Mouse (Mus musculus): ENCODE results near the gene Ptcra.

Gene Ptcra

GRCm38 (mm10) chr17:46725731-46726645 lies 37.5 kb downstream of the Ptcra start:
- no peak for DNase-seq (ENCODE audit: low spot score in 2 of 2)

DNA sequence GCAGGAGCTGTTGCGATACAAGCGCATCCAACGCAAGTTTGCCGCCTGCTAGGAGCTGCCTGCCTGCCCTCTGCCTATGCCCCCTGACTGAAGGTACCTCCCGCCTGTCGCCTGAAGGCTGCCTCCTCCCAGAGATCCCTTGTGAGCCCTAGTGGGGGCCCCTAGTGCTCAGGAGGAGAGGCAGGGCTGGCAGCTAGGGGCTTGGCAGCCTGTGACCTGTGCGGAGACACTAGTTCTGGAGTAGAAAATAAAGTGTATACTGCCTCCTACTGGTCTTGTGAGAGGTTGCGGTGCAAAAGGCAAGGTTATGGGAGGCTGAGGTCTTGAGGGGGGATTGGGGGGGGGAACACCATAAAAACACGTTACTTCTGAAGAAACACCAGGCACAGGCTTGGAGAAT lies 38.2 kb downstream of the Ptcra start:
- DNase-seq (ENCODE audit: low spot score in 2 of 2): no peak

GRCm38 (mm10) chr17:46724477-46725084 lies 38.9 kb downstream of the Ptcra start:
- DNase-seq (ENCODE audit: low spot score in 2 of 2): no peak

GRCm38 (mm10) chr17:46721077-46721476 lies 42.4 kb downstream of the Ptcra start:
- no peak for DNase-seq (ENCODE audit: low spot score in 2 of 2)

GRCm38 (mm10) chr17:46714756-46715481 lies 48.6 kb downstream of the Ptcra start:
- DNase-seq (ENCODE audit: low spot score in 2 of 2): no peak

DNA sequence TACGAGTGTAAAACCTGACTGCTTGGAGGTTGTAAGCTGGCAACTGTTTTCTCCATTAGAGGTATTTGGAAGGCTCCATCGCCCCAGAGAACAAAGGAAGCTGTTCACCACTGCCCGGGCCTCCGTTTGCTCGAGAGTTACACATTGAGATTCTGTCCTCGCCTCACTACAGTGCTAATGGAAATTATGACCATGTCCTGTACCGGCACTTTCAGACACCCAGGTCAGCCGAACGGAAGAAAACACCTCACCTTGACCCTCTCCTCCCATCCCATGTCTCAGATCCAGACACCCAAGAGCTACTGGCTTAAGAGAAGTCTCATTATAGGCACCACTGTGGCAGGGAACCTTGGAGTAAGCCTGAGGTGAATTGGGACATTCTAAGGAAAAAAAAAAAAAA lies 49.7 kb downstream of the Ptcra start:
- no peak for DNase-seq (ENCODE audit: low spot score in 2 of 2)

GRCm38 (mm10) chr17:46712442-46712841 lies 51.1 kb downstream of the Ptcra start:
- no peak for DNase-seq (ENCODE audit: low spot score in 2 of 2)

DNA sequence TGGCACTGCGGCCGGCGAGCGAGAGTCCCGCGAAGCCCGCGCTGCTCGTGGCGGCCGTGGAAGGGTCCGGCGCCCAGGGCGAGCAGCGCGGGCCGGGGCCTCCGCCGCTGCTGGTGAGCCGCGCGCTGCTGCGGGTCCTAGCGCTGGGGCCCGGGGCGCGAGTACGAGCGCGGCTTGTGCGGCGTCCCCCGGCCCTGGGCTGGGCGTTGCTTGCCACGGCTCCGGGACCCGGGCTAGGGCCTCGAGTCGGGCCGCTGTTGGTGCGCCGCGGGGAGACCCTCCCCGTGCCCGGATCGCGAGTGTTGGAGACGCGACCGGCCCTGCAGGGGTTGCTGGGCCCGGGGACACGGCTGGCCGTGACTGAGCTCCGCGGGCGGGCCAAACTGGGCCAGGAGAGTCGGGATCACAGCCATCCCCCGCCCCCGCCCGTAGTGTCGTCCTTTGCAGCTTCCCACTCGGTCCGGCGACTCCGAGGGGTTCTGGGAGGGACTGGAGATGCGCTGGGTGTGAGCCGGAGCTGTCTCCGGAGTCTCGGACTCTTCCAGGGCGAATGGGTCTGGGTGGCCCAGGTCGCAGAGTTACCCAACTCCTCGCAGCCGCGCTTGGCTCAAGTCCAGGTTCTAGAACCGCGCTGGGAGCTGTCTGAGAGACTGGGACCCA lies 51.8 kb downstream of the Ptcra start:
- no peak for DNase-seq (ENCODE audit: low spot score in 2 of 2)

- peak; percentile 90 to 92 for DNase-seq (ENCODE audit: low spot score in 2 of 2)
These were observed 52.4 kb downstream of the Ptcra start, which contains the start of gene Pex6 for GRCm38 (mm10) chr17:46710959-46711597. TSS of gene Pex6 (plus strand) at chr17:46711463.

GRCm38 (mm10) chr17:46706375-46707089 lies 57.0 kb downstream of the Ptcra start:
- DNase-seq (ENCODE audit: low spot score in 2 of 2): no peak

All from spleen, postnatal 36 days (tissue).